Mouse (Mus musculus) kidney, postnatal 14 days (tissue): ENCODE measurements around the gene Gm3532.
"Not testable (repeated sequence)": the region's sequence is repeated elsewhere in the genome, so short reads cannot be mapped to it uniquely, and the experiment has no call there.

Experiments
- DNase-seq: peaks from one replicate; pipeline ENCODE4 v3.0.0; 2022; ENCODE audit warnings: mixed read lengths

Gene Gm3532

DNA sequence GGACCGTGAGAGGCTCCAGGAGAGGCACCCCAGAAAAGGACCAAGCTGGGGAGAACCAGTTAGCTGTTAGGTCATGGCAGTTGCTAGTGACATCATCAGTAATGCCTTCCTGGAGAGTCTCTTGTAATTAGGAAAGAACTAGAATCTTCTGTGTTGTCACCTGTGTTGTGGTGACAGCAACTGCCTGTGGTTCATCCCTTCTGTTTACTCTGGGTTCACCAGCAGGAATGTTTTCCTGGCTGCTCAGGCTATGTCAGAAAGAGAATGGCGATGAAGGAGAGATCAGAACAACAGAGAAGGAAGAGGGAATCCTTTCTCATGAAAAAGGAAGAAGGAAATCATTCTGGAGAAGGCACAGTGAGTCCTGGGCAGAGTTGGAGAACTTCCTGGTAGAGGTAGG is at the start of gene Gm3532:
TSS of gene Gm3532 (plus strand) at position 301 of the 400 bp plus-strand sequence.
- not testable (repeated sequence) for DNase-seq

DNA sequence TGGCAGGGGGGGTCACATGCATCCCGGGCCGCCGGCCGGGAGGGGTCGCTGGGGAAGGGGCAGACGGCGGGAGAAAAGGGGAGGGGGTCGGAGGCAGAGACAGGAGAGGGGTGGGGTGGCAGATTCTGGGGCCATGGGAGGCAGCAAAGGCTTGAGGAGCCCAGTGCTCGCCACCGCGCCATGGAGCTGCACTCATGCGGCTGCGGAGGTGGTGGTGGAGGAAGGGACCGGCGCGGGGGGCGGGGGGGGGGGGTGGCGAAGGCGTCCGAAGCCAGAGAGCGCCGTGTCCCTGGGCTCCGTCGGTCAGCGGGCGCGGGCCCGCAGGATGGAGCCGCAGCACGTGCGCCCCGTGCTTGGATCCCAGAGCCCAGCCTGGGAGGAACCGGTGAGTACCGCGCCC is 36.9 kb upstream of the Gm3532 start, which contains the start of gene Gm3488:
TSS of gene Gm3488 (plus strand) at position 301 of the 400 bp plus-strand sequence.
- not testable (repeated sequence) for DNase-seq
